Mouse (Mus musculus): ENCODE results near the gene Enam. TPM values are rescaled to one million over a fixed set of nuclear protein-coding genes. Genes with fewer than 3 reads are reported as not detected.
"Not testable (repeated sequence)": the region's sequence is repeated elsewhere in the genome, so short reads cannot be mapped to it uniquely, and the experiment has no call there.

The Enam gene
- total and polyA plus RNA-seq, 3 experiments = not detected

GRCm38 (mm10) chr5:88534697-88535096 is 46.9 kb downstream of the Enam start:
- TF ChIP-seq EP300 (IDR thresholded peaks at IDR 0.05; ENCODE audit: insufficient read depth, low read depth, low read length) = no peak
- TF ChIP-seq POLR2A (IDR thresholded peaks at IDR 0.05; ENCODE audit: insufficient read depth, low read depth, low read length) = no peak
- TF ChIP-seq CTCF (IDR thresholded peaks at IDR 0.05) = no peak
- no peaks in the 10 kb centered on the region for H3K36me3 ChIP-seq (ENCODE audit: control insufficient read depth, insufficient read depth, low read length)
- 49% methylated on average over 3 of the region's 3 CpGs for WGBS
- no peaks in the 10 kb centered on the region for H3K4me1 ChIP-seq (ENCODE audit: control insufficient read depth, insufficient read depth, low read length)
- no peak overlapping the region for H3K27ac ChIP-seq
- no peak for DNase-seq
- no peak overlapping the region for H3K9ac ChIP-seq (ENCODE audit: low read depth, low read length)
- no peak overlapping the region for H3K4me3 ChIP-seq
- H3K79me2 ChIP-seq (replicated peaks; ENCODE audit: control insufficient read depth, insufficient read depth, low read length) = no peaks in the 10 kb centered on the region
- intact Hi-C loops (cut with DNase I) = no loop called here
- no peaks in the 10 kb centered on the region for H3K27me3 ChIP-seq (ENCODE audit: control insufficient read depth, insufficient read depth, low read length)

GRCm38 (mm10) chr5:88540845-88541244 is 53.1 kb downstream of the Enam start:
- H3K9ac ChIP-seq (ENCODE audit: low read depth, low read length) = no peak overlapping the region
- H3K79me2 ChIP-seq (replicated peaks; ENCODE audit: control insufficient read depth, insufficient read depth, low read length) = no peaks in the 10 kb centered on the region
- TF ChIP-seq EP300 (IDR thresholded peaks at IDR 0.05; ENCODE audit: insufficient read depth, low read depth, low read length) (no peak), POLR2A (IDR thresholded peaks at IDR 0.05; ENCODE audit: insufficient read depth, low read depth, low read length) (no peak), CTCF (IDR thresholded peaks at IDR 0.05) (no peak)
- intact Hi-C loops (cut with DNase I) = no loop called here
- H3K4me3 ChIP-seq = no peak overlapping the region
- H3K27ac ChIP-seq = no peak overlapping the region
- DNase-seq = no peak
- H3K4me1 ChIP-seq (ENCODE audit: control insufficient read depth, insufficient read depth, low read length) = no peaks in the 10 kb centered on the region; the same call in 1 of the 2 replicates
- no peaks in the 10 kb centered on the region for H3K27me3 ChIP-seq (ENCODE audit: control insufficient read depth, insufficient read depth, low read length)
- no peaks in the 10 kb centered on the region for H3K36me3 ChIP-seq (ENCODE audit: control insufficient read depth, insufficient read depth, low read length)

GRCm38 (mm10) chr5:88542651-88543282 is 55.0 kb downstream of the Enam start:
- H3K36me3 ChIP-seq (ENCODE audit: control insufficient read depth, insufficient read depth, low read length) = no peaks in the 10 kb centered on the region
- 49% methylated on average over 5 of the region's 5 CpGs for WGBS
- intact Hi-C loops (cut with DNase I) = no loop called here
- no peaks in the 10 kb centered on the region for H3K79me2 ChIP-seq (replicated peaks; ENCODE audit: control insufficient read depth, insufficient read depth, low read length)
- TF ChIP-seq POLR2A (IDR thresholded peaks at IDR 0.05; ENCODE audit: insufficient read depth, low read depth, low read length) (no peak), CTCF (IDR thresholded peaks at IDR 0.05) (peak; percentile 87)
- H3K4me1 ChIP-seq (ENCODE audit: control insufficient read depth, insufficient read depth, low read length) = no peaks in the 10 kb centered on the region; the same call in 1 of the 2 replicates
- H3K4me3 ChIP-seq = no peak overlapping the region
- H3K27me3 ChIP-seq (ENCODE audit: control insufficient read depth, insufficient read depth, low read length) = no peaks in the 10 kb centered on the region
- no peak overlapping the region for H3K27ac ChIP-seq
- peak in 1 of 2 experiments; percentile 24 for DNase-seq
- H3K9ac ChIP-seq (ENCODE audit: low read depth, low read length) = no peak overlapping the region

GRCm38 (mm10) chr5:88544411-88544810 is 56.6 kb downstream of the Enam start:
- WGBS = 79% methylated on average over 1 of the region's 1 CpGs
- not testable (repeated sequence) for H3K9ac ChIP-seq (ENCODE audit: low read depth, low read length)

GRCm38 (mm10) chr5:88545536-88545935 is 57.8 kb downstream of the Enam start:
- Histone ChIP-seq H3K36me3 (ENCODE audit: control insufficient read depth, insufficient read depth, low read length) (no peaks in the 10 kb centered on the region), H3K9ac (ENCODE audit: low read depth, low read length) (no peak overlapping the region), H3K79me2 (replicated peaks; ENCODE audit: control insufficient read depth, insufficient read depth, low read length) (no peaks in the 10 kb centered on the region), H3K4me3 (no peak overlapping the region), H3K27ac (no peak overlapping the region), H3K27me3 (ENCODE audit: control insufficient read depth, insufficient read depth, low read length) (no peaks in the 10 kb centered on the region), H3K4me1 (ENCODE audit: control insufficient read depth, insufficient read depth, low read length) (no peaks in the 10 kb centered on the region; the same call in 1 of the 2 replicates)
- 71% methylated on average over 7 of the region's 7 CpGs for WGBS
- DNase-seq = no peak
- TF ChIP-seq EP300 (IDR thresholded peaks at IDR 0.05; ENCODE audit: insufficient read depth, low read depth, low read length) (no peak), POLR2A (IDR thresholded peaks at IDR 0.05; ENCODE audit: insufficient read depth, low read depth, low read length) (no peak), CTCF (IDR thresholded peaks at IDR 0.05) (no peak)
- intact Hi-C loops (cut with DNase I) = no loop called here

More at GRCm38 (mm10) chr5:88544411-88544810, 56.6 kb downstream of the Enam start:
- DNase-seq; H3K4me1 ChIP-seq (ENCODE audit: control insufficient read depth, insufficient read depth, low read length); H3K36me3 ChIP-seq (ENCODE audit: control insufficient read depth, insufficient read depth, low read length); H3K4me3 ChIP-seq; H3K27ac ChIP-seq; intact Hi-C loops (cut with DNase I); H3K79me2 ChIP-seq (replicated peaks; ENCODE audit: control insufficient read depth, insufficient read depth, low read length); H3K27me3 ChIP-seq (ENCODE audit: control insufficient read depth, insufficient read depth, low read length): not testable (repeated sequence)

- no peaks in the 10 kb centered on the region for H3K27me3 ChIP-seq (ENCODE audit: control insufficient read depth, insufficient read depth, low read length)
- DNase-seq = no peak
- WGBS = 3% methylated on average over 29 of the region's 29 CpGs
- H3K79me2 ChIP-seq (replicated peaks; ENCODE audit: control insufficient read depth, insufficient read depth, low read length) = peaks cover 3% of the 10 kb centered on the region; the same call in 1 of the 2 replicates
- peak overlapping the region; percentile 72 for H3K4me3 ChIP-seq
- H3K9ac ChIP-seq (ENCODE audit: low read depth, low read length) = peak overlapping the region; percentile 71
- H3K36me3 ChIP-seq (ENCODE audit: control insufficient read depth, insufficient read depth, low read length) = peaks cover 13% of the 10 kb centered on the region
- no peak for TF ChIP-seq CTCF (IDR thresholded peaks at IDR 0.05)
- peaks cover 3% of the 10 kb centered on the region; the same call in 1 of the 2 replicates for H3K4me1 ChIP-seq (ENCODE audit: control insufficient read depth, insufficient read depth, low read length)
- intact Hi-C loops (cut with DNase I) = no loop called here
- peak overlapping the region; percentile 99 for H3K27ac ChIP-seq
Measured at GRCm38 (mm10) chr5:88553271-88554085, 65.7 kb downstream of the Enam start.
